Mouse (Mus musculus) limb, embryonic 12.5 days (tissue): ENCODE data around the gene Irak3. TPM values are rescaled to one million over a fixed set of nuclear protein-coding genes. Genes with fewer than 3 reads are reported as not detected.
A peak's percentile ranks its signal among the peaks of the same experiment; 100 is the strongest.
"Not testable (repeated sequence)": the region's sequence is repeated elsewhere in the genome, so short reads cannot be mapped to it uniquely, and the experiment has no call there.

Source experiments
- ATAC-seq: fragments of 200-750 bp; cut with Nextera tagmentation; 2 replicates; pipeline ENCODE4 v1.8.0; 2017; ENCODE audit warnings: low read depth, moderate TSS enrichment; ENCODE audit not compliant: insufficient number of reproducible peaks, insufficient read depth, low FRiP score, low TSS enrichment
- H3K27ac ChIP-seq: fragments of 300-500 bp; sonication (generic); 2 replicates; pipeline ENCODE4 v1.5.1; 2016; ENCODE audit warnings: mild to moderate bottlenecking, moderate library complexity
- H3K27me3 ChIP-seq: fragments of 300-500 bp; sonication (generic); 2 replicates; pipeline ENCODE4 v1.6.1; 2016; ENCODE audit warnings: mild to moderate bottlenecking, moderate library complexity
- H3K36me3 ChIP-seq: fragments of 300-500 bp; sonication (generic); 2 replicates; pipeline ENCODE4 v1.6.1; 2016; ENCODE audit warnings: mild to moderate bottlenecking, moderate library complexity
- H3K4me1 ChIP-seq: fragments of 300-500 bp; sonication (generic); replicated peaks from 2 replicates; pipeline ENCODE4 v1.6.1; 2016
- H3K4me2 ChIP-seq: fragments of 300-500 bp; sonication (generic); 2 replicates; pipeline ENCODE4 v1.6.1; 2016; ENCODE audit warnings: mild to moderate bottlenecking, moderate library complexity
- H3K4me3 ChIP-seq: fragments of 300-500 bp; sonication (generic); replicated peaks from 2 replicates; pipeline ENCODE4 v1.5.1; 2016; ENCODE audit warnings: mild to moderate bottlenecking
- H3K9ac ChIP-seq: fragments of 300-500 bp; sonication (generic); replicated peaks from 2 replicates; pipeline ENCODE4 v1.6.1; 2016; ENCODE audit warnings: mild to moderate bottlenecking, moderate library complexity
- H3K9me3 ChIP-seq: fragments of 300-500 bp; sonication (generic); 2 replicates; pipeline ENCODE4 v1.6.1; 2016; ENCODE audit warnings: mild to moderate bottlenecking, moderate library complexity
- WGBS: fragments of 180-500 bp; shearing (Covaris S2); methylation state at CpG from one replicate; pipeline ENCODE4 v1.1.7; 2016; 5-methylcytosine and 5-hydroxymethylcytosine counted together
- polyA plus RNA-seq: library from polyadenylated mRNA; unstranded; fragments of >200 nt; fragmentation: Nextera tagmentation; extraction: Ambion mirVana; gene quantifications from 2 replicates; pipeline ENCODE4 v1.2.1, GENCODE M21; 2016

The Irak3 gene
- polyA plus RNA-seq, 1 experiment from 2014 or later: 1.0 TPM

DNA sequence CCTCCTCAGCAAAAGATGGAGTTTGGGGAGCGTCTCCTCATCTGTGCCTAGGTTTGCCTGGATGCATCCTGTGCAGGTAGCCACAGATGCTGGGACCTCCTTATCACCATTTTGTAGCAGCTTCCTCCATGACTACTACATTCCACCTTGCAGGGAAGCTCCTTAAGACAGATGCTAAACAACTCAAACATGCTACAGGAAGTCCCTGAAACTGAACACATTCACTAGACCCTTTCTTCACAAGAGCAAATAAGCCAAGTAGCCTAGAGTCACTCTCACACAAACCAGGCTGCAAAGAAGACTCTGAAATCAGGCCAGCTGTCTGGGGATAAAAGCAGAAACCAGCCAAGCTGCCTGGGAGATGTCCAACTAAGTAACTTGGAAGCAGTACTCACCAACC is 86.7 kb downstream of the Irak3 start:
- WGBS: 97% methylated on average over 1 of the region's 1 CpGs
- H3K27me3 ChIP-seq: no peaks in the 10 kb centered on the region
- ATAC-seq: no peak
- no peak overlapping the region for H3K4me2 ChIP-seq
- H3K9ac ChIP-seq: no peak overlapping the region
- no peaks in the 10 kb centered on the region for H3K36me3 ChIP-seq
- no peak overlapping the region for H3K4me3 ChIP-seq
- H3K9me3 ChIP-seq: no peaks in the 10 kb centered on the region
- H3K27ac ChIP-seq: no peak overlapping the region
- peaks cover 5% of the 10 kb centered on the region; the same call in 1 of the 2 replicates for H3K4me1 ChIP-seq

DNA sequence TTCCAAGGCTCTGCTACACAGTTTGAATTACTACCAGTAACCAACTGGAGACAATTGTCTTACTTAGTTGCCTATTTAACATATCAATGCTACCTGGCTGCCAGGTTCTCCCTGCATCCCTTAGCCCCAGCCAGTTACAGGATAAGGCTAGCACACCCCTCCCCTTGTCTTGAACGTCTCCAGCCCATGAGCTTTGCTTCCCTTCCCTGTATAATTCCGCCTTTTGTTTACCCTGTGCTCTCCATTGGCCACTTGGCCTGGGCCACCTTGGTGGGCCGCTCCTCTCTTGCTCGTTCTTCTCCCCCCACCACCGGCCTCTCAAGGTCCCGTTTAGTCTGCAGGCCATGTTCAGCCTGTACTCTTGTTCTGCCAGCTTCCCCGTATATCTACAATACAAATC is 87.4 kb downstream of the Irak3 start:
- Histone ChIP-seq H3K4me3 (no peak overlapping the region), H3K9ac (no peak overlapping the region), H3K27ac (no peak overlapping the region), H3K27me3 (no peaks in the 10 kb centered on the region), H3K36me3 (no peaks in the 10 kb centered on the region), H3K4me1 (peaks cover 5% of the 10 kb centered on the region; the same call in 1 of the 2 replicates), H3K9me3 (no peaks in the 10 kb centered on the region), H3K4me2 (no peak overlapping the region)
- WGBS: 49% methylated on average over 7 of the region's 7 CpGs
- no peak for ATAC-seq

DNA sequence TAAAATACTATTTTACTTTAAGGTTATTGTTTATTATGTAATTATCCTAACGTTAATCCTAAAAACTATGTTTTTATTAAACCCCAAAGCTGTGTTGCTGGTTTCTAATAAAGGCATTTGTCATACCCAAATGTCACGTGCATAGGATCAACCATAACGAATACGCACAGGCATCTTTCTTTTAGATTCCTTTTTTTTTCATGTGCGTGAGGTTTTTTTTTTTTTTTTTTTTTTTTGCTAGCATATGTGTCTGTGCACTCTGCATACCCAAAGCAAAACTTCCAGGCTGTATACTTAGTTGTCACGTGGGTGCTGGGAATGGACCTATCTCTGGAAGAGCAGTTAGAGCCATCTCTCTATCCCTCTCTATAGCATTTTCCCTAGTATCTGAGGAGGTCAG is 88.0 kb downstream of the Irak3 start:
- Histone ChIP-seq H3K27me3 (no peaks in the 10 kb centered on the region), H3K27ac (no peak overlapping the region), H3K9me3 (no peaks in the 10 kb centered on the region), H3K4me1 (peaks cover 5% of the 10 kb centered on the region; the same call in 1 of the 2 replicates), H3K4me3 (no peak overlapping the region), H3K4me2 (no peak overlapping the region), H3K9ac (no peak overlapping the region), H3K36me3 (0 out of 2 replicates have a peak, but pooled peaks cover under 1% of the 10 kb centered on the region)
- WGBS: 74% methylated on average over 6 of the region's 6 CpGs
- no peak for ATAC-seq

DNA sequence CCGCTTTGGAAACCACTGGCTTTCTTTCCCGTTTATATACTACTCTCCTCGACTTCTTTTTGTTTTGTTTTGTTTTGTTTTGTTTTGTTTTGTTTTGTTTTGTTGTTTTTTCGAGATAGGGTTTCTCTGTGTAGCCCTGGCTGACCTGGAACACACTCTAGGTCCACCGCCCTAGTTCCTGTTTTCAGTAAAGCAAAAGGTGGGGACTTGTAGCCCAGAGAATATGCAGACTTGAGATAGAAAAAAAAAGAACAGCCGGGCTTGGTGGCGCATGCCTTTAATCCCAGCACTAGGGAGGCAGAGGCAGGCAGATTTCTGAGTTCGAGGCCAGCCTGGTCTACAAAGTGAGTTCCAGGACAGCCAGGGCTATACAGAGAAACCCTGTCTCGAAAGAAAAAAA is 88.4 kb downstream of the Irak3 start:
- H3K27ac ChIP-seq, H3K9ac ChIP-seq, H3K27me3 ChIP-seq, ATAC-seq, H3K9me3 ChIP-seq, H3K36me3 ChIP-seq, H3K4me1 ChIP-seq: not testable (repeated sequence)
- peak overlapping the region; percentile 72 for H3K4me3 ChIP-seq
- peak overlapping the region; percentile 72 for H3K4me2 ChIP-seq
- 76% methylated on average over 9 of the region's 9 CpGs for WGBS

DNA sequence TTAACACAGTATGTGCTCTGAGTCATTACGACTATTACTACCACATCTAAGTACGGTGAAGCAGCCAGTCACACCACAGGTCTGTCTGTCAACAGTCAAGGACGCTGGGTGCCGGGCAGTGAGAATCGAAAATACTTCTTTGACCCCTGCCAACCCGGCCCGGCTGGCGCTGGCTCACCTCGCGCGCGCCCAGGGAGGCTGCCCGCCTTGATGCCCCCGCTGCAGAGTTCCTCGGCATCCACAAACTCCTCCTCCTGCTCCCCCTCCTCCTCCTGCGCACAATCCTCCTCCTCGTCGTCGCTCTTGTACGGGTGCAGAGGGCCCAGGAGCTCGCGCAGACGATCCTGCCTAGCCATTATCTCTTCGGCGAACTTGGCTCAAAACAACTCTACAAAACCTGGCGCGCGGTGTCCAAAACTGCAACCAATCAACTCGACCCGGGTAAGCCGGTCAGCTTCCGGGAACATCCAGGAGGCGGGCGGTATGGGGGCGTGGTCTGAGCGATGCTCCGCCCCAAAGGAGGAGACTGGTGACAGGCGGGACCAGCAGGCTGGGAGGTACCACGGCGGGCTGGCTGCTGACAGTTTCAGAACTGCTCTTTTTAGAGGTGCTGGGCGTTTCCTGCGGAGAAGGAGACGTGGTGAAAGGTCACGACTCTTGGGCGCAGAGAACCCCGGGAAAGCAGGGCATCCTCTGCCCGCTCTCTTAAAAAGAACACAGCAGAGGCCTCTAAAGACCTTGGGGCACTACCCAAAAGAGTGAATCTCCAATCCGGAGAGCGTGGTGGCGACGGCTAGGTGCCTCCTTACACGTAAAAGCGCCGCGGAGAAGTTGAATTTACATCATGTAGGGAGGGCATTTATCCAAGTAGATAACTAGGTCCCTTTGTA is 89.2 kb downstream of the Irak3 start, which contains the start of gene Helb:
Gene Helb (minus strand): TSS at position 481 of the 890 bp plus-strand sequence.
- Histone ChIP-seq H3K27me3 (no peaks in the 10 kb centered on the region), H3K9me3 (no peaks in the 10 kb centered on the region), H3K27ac (peak within 1 kb of the TSS; percentile 70; the same call in 1 of the 2 replicates), H3K4me1 (peaks cover 5% of the 10 kb centered on the region; the same call in 1 of the 2 replicates), H3K36me3 (0 out of 2 replicates have a peak, but pooled peaks cover 6% of the 10 kb centered on the region), H3K9ac (peak within 1 kb of the TSS; percentile 67), H3K4me3 (peak within 1 kb of the TSS; percentile 72), H3K4me2 (peak within 1 kb of the TSS; percentile 72)
- ATAC-seq: peak; percentile 98
- 1% methylated on average over 55 of the region's 55 CpGs for WGBS

DNA sequence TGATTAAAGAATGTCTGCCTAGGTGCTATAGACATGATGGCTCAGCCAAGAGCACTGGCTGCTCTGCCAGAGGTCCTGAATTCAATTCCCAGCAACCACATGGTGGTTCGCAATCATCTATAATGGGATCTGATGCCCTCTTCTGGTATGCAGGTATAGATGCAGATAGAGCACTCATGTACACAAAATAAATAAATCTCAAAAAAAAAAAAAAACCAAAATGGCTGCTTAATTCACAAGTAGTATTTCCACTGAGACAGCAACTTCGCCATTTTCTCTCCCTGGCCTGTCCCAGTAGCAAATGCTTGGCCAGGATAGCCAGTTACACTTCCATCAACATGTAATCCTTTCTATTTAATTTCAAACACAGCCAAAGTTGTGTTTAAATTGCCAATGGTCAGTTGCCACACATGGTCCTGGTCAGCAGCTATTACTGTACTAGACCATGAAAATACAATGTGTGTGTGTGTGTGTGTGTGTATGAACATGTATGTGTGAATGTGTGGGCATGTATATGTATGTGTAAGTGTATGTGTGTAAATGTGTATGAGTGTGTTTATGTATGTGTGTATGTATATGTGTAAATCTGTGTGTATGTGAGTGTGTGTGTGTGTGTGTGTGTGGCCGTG is 90.1 kb downstream of the Irak3 start:
- Histone ChIP-seq H3K36me3 (peaks cover 13% of the 10 kb centered on the region; the same call in 1 of the 2 replicates), H3K27me3 (no peaks in the 10 kb centered on the region), H3K9me3 (no peaks in the 10 kb centered on the region), H3K4me3 (peak overlapping the region; percentile 72), H3K4me1 (peaks cover 5% of the 10 kb centered on the region; the same call in 1 of the 2 replicates), H3K27ac (no peak overlapping the region), H3K4me2 (peak overlapping the region; percentile 72), H3K9ac (peak overlapping the region; percentile 67)
- WGBS: 77% methylated on average over 3 of the region's 3 CpGs
- ATAC-seq: no peak

DNA sequence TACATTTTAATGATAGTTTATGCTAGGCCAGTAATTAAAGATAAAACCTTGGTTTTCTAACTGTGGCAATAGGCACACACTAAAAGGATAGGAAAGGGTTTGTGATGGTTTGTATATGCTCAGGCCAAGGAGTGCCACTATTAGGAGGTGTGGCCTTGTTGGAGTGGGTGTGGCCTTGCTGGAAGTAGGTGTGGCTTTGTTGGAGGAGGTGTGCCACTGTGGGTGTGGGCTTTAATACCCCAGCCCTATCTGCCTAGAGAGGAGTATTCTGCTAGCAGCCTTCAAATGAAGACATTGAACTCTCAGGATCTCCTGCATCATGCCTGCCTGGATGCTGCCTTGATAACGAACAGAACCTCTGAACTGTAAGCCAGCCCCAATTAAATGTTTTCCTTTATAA is 101.1 kb downstream of the Irak3 start:
- peaks cover 57% of the 10 kb centered on the region for H3K36me3 ChIP-seq
- H3K9me3 ChIP-seq: no peaks in the 10 kb centered on the region
- no peaks in the 10 kb centered on the region for H3K4me1 ChIP-seq
- H3K9ac ChIP-seq: no peak overlapping the region
- H3K4me3 ChIP-seq: no peak overlapping the region
- no peak overlapping the region for H3K4me2 ChIP-seq
- no peak overlapping the region for H3K27ac ChIP-seq
- WGBS: 90% methylated on average over 1 of the region's 1 CpGs
- no peaks in the 10 kb centered on the region for H3K27me3 ChIP-seq
- no peak for ATAC-seq

DNA sequence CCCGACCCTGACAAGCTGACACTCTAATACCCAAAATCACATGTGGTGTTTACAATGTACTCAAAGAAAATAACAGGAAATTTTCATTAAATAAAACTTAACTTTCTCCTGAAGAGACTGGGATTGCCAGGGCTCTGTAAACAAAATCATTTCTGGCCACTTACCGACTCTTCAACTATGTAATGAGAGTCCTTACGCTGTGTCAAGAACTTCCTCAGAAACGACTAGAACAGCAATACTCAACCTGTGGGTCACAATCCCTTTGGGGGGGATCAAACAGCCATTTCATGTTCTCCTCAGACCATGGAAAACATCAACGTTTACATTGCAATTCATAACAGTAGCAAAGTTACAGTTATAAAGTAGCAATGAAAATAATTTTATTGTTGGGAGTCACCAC is 104.4 kb downstream of the Irak3 start:
- no peak overlapping the region for H3K9ac ChIP-seq
- no peaks in the 10 kb centered on the region for H3K4me1 ChIP-seq
- no peaks in the 10 kb centered on the region for H3K9me3 ChIP-seq
- 84% methylated on average over 5 of the region's 5 CpGs for WGBS
- H3K4me3 ChIP-seq: no peak overlapping the region
- H3K4me2 ChIP-seq: no peak overlapping the region
- H3K36me3 ChIP-seq: peaks cover 55% of the 10 kb centered on the region
- no peaks in the 10 kb centered on the region for H3K27me3 ChIP-seq
- H3K27ac ChIP-seq: no peak overlapping the region
- ATAC-seq: no peak

DNA sequence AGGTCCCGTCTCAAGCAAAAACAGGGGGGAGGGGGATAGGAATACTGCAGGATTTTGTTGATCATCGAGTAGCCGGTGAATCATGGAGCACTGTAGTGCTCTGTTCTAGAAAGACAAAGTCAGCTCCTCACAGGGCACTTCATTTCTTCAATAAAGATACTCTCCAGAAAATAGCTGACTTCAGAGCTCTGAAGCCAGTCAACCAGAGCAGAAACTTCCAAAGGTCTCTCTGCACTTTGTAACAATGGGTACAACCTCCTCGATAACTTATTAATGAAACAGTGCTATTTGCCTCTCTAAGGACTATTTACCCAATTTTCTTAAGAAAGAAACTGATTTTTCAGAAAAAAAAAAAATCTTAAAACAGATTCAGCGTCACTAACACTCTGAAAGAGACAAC is 106.2 kb downstream of the Irak3 start:
- Histone ChIP-seq H3K4me3 (no peak overlapping the region), H3K27ac (no peak overlapping the region), H3K4me1 (no peaks in the 10 kb centered on the region), H3K9ac (no peak overlapping the region), H3K36me3 (peaks cover 66% of the 10 kb centered on the region), H3K9me3 (no peaks in the 10 kb centered on the region), H3K27me3 (no peaks in the 10 kb centered on the region), H3K4me2 (no peak overlapping the region)
- ATAC-seq: no peak
- 94% methylated on average over 5 of the region's 5 CpGs for WGBS

DNA sequence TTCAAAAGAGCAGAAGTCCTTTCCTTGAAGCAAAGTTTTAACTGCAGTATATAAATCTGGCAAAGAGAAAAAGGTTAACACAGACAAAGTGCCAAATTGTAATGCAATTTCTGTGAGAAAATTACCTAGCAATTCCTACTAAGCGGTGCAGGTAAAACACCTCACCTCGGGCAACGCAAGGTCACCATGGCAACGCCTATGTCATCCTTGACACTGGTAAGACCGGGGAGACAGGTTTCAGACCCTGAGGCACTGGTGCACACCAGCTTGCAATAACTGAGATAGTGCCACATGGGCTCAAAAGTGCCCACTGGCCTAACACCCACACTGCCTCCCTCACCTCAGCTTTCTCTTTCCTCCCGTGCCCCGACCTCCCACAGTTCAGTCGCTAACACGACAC is 106.8 kb downstream of the Irak3 start:
- WGBS: 88% methylated on average over 9 of the region's 9 CpGs
- H3K9me3 ChIP-seq: no peaks in the 10 kb centered on the region
- ATAC-seq: no peak
- H3K36me3 ChIP-seq: peaks cover 61% of the 10 kb centered on the region
- H3K4me3 ChIP-seq: no peak overlapping the region
- no peak overlapping the region for H3K4me2 ChIP-seq
- no peaks in the 10 kb centered on the region for H3K4me1 ChIP-seq
- no peaks in the 10 kb centered on the region for H3K27me3 ChIP-seq
- H3K27ac ChIP-seq: no peak overlapping the region
- no peak overlapping the region for H3K9ac ChIP-seq

DNA sequence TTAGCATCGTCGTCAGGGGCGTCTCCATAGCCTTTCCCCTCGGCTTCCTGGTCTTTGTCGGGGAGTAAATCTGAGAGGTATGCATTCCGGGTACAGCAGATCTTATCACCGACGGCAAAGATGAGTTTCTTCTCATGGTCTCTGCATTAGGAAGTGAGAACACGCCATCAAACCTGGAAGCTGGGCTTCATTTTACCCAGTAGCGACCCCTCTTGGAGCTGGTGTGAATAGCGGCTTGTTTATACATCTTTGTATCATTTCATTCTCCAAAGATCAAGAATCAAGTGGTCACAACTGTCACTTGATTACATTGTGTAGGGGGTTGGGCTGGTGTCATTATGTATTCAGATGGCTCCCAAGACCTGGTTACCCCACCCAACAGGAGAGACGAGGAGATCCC is 109.4 kb downstream of the Irak3 start:
- Histone ChIP-seq H3K27me3 (no peaks in the 10 kb centered on the region), H3K9me3 (no peaks in the 10 kb centered on the region), H3K27ac (no peak overlapping the region), H3K4me3 (no peak overlapping the region), H3K36me3 (peaks cover 72% of the 10 kb centered on the region), H3K4me2 (no peak overlapping the region), H3K9ac (no peak overlapping the region), H3K4me1 (no peaks in the 10 kb centered on the region)
- WGBS: 91% methylated on average over 12 of the region's 12 CpGs
- no peak for ATAC-seq
